Mouse (Mus musculus): ENCODE data around the gene Smim22. TPM values are rescaled to one million over a fixed set of nuclear protein-coding genes. Genes with fewer than 3 reads are reported as not detected.
A peak's percentile ranks its signal among the peaks of the same experiment; 100 is the strongest.

The Smim22 gene
- not detected in 2 replicates for total RNA-seq (2021)
- long read RNA-seq, experiment 1 = 0 reads
- long read RNA-seq, experiment 2 = 0 reads

DNA sequence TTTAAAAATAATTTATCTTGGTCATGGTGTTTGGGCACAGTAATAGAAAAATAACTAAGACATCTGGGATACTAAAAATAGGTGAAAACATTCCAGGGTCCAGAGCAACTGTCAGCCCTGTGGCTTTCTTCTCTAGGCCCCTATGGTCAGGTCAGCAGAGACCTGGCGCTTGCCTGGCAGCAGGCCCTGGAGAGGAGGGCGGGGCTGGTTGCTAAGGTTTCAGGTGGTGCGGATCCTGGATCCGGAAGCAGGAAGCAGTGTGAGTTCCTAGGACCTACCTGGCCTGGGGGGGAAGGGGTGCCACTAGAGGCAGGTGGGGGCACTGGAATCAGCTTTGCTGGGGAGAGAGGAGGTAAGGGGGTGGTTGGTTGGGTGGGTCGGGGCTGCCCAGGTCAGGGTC, at the start of gene Smim22:
TSS of gene Smim22 (plus strand) at position 222 of the 400 bp plus-strand sequence.
- no peak for DNase-seq

DNA sequence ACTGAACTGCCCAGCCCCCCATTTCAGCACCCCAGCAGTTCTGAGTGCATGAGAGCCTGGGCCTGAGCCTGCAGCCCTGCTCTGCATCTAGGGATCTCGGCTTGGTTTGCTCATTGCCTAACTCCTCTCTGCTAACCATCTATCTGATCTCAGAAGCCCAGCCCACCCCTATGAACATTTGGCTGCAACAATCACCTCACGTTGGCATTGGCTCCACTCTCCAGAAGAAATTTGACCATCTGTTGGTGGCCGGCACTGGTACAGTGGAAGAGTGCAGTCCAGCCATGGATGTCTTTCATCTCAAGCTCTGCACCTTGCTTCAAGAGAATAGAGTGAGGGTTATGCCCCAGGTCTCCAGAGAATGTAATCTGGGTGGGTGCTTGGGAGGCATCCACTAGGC, 49.6 kb upstream of the Smim22 start:
- DNase-seq = no peak

DNA sequence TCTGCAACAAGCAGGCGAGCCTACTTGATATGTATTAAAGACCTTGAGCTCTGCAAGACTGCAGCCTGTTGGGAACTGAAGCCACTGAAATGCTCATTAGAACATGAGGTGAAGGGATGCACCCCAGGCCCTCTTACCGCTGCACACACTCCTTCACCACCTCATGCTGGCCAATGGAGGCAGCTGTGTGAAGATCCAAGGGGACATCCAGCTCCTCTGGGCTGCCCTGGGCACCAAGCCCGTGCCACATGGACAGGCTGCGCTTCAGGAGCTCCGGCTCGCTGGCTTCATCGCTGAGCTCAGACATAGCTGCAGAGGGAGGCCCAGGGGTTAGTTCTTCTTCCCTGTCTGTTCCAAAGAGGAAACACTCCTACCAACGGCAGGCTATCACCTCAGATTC, 46.8 kb upstream of the Smim22 start:
- DNase-seq = no peak

DNA sequence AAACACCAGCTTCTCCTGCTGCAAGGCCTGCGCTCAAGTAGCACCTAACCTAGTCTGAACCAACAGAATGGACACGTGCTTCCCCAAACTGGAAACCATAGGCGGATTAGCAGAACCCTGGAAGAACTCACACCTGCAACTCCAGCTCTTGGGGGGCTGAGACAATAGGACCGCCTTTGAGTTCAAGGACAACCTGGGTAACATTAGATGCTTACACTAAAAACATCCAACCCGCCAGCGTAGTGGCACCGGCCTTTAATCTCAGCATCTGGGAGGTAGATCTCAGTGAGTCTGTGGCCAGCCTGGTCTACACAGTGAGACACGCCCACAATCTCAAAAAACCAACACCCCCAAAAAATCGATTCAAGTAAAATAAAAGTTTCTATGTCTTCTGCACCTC, 43.7 kb upstream of the Smim22 start:
- DNase-seq = no peak

DNA sequence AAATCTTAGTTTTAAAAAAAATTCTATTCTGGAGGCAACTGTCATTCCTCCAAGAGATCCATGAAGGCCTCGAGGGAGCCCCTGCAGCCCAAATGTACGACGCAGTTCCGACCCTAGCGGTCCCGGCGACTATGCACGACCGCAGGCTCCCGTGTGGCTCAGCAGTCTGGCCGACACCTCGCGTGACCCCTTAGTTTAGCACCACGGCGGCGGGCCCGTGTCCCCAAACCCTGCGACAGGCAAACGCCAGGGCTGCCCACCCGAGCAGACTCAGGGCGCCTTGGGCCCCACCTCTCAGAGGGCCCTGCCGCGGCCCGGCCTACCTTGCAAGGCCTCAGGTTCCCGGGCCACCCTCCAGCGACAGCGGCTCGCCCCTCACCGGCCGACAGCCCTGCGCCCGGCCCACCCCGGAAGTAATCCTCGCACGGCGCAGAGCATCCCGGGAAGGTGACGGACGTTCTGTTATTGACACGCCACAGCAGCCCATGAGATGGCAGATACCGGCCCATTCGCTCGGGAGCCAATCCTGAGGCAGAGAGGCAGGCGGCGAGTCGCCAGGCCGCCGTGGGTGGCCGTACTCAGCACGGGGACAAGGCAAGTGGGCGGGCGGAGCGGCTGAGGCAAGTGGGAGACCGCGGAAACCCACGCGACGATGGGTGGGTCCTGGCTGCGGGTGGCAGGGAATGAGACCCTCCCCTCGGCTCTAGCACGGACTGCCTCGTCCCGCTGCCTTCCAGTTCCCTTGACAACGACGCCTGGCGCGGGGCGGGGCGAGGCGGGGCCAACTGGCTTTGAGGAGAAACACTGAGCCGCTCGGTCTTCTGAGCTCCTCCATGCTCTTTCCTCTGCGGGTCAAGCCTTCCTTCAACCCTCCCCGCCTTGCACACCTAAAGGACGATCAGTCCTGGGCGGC, 43.0 kb upstream of the Smim22 start, which contains the start of gene Anks3:
TSS of gene Anks3 (minus strand) at position 409 of the 913 bp plus-strand sequence.
- DNase-seq = peak; percentile 98

DNA sequence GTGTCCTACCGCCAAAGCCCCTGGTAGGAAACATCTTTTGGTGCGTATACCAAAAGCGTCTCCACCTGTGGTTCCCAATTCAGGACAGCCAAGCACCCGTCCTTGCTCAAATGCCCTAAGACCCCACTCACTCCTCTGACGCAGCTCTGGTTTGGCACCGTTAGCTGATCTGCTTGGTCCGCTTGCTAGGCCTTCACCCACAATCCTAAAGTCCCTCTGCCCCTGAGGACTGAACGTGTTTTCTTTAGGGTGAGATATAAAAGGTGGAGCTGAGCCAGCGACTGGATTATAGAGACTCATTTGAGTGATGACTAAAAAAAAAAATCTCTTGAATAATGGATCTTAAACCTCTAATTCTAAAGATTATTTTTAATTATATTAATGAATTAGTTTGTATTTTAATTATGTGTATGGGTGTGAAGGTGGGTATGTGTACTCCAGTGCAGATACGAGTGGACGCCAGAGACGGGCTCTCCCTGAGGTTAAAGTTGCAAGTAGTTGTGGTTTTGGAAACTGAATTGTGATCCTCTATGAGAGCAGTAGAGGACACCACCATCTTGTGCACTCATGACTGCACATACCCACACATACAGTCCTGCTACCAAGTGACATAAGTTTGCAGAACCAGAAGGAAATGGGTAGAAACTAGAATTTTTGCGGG, 42.2 kb upstream of the Smim22 start:
- no peak for DNase-seq

DNA sequence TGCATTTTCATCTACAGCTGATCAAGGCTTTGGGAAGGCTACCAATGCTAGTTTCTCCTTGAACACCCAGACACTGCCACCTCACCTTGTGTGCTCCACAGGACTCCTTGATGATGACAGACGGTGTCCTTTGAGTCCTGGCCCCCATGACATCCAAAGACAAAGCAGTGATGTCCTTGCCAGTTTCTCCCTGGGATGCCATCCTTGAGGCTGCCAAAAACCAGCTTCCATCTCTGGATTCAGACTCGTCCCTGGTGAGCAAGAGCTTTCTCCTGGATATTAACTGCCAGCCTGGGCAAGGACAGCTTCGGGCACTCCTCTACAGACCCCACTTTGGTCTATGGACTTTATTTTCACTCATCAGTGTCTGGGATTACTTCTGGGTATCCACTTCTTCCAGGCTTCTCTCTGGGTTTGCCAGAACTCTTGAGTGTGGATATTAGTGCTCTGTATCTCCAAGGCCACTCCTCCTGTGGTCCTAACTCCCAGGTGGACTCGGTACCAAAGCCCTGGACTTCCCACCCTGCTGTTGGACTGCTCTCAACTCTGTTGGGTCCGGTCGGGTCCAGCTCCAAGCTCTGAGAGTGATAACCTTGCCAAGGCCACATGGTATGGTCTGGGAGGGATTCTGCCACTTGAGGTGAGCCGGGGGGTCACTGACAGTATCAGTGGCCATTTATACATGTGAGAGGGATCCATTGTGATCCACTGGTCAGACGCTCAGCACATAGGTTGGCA, 41.5 kb upstream of the Smim22 start:
- no peak for DNase-seq

DNA sequence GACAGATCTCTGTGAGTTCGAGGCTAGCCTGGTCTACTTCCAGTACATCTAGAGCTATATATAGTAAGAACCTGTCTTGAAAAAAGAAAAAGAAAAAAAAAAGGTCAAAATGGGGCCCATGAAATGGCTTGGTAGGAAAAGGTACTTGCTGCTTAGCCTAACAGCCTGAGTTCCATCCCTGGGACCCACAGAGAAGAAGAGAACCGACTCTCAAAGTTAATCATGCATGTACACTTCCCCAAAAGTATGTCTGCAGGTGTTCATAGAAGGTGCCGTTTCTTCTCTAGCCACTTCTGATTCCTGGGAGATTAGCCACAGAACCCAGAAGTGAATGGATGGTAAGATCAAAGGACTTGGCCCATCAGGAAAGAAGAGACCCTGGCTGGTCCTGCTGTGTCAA, 38.7 kb upstream of the Smim22 start:
- no peak for DNase-seq

DNA sequence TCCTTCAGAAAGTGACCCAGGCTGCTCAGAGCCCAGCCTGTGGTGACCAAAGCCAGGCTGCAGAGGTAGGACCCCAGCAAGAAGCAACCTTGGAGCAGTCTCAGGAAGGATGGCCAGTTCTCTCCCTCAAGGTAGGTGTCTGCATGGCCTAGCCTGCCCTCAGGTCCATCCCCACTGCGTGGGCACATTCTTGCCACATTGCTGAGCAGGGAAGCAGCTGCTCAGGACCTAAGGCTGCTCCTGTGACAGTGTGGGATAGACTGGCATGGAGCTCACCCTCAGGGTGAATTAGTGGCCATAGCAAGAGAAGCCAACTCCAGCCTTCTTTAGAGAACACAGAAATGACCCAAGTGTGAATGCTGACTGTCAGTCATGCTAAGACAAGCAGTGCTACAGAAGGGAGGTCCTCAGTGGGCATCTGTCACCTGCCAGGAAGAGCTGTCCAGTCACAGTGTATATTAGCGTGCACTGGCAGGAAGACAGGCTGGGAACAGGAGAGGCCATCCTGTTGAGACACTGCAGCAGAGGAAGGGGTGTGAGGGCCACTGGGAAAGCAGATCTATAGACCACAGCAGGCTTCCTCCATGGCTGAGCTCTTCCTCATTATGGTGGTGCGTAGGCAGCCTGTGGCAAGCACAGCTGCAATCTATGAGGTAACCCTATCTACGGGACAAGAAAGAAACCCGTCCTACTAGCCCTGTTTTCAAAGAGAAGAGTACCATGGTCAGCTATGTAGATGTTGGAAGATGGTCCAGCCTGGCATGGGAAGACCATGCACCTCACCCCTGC, 37.8 kb upstream of the Smim22 start:
- no peak for DNase-seq

DNA sequence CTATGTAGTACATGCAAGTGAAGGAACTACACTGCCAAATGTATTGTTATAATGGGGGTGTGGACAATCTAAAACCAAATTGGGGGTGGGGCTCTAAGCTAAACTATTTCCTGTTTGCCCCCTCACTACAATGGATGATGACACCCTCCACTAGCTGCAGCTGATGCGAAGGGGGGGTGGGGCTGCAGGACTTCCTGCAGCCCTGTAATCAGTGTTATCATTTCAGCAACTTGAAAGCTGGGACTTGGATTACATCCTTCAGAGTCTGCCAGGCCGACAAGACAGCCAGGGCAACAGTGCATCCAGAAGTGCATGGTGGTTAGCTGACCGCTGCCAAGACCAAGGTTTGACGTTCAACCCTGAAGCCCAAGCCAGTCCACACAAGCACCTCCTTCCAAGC, 35.5 kb upstream of the Smim22 start:
- no peak for DNase-seq

DNA sequence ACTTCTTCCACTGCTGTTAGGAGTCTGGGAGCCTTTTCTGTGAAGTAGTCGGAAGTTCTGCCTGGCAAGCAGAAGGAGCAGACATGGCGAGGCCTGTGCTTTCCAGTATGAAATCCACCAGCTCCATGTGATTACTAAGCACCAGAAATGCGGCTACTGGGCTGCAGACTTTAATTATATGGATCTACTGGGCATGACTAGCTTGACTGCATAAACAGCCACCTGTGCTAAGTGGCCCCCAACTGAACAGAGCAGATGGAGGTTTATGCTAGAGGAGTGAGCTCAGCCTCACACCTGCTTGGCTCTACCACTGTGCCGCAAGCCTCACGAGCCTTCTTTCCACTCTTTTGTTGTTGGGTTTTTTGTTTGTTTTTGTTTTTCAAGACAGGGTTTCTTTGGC, 32.6 kb upstream of the Smim22 start:
- no peak for DNase-seq

DNA sequence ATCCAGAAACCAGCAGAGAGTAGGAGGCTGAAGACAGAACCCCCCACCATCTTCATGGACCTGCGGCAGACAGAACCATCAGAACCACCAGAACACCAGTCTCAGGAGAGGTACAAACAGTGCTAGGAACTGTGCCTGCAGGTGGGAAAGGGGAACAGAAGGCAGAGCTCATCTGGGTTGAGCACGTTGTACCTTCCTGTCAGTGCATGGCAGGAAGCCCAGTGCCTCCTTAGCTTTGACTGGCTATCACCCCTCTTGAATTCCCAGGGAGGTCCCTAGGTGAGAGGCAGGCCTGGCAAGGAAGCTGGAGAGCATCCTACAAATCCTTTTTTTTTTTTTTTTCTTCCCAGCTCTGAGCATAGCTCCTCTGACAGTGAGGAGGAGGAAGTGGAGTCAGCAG, 30.9 kb upstream of the Smim22 start:
- no peak for DNase-seq

DNA sequence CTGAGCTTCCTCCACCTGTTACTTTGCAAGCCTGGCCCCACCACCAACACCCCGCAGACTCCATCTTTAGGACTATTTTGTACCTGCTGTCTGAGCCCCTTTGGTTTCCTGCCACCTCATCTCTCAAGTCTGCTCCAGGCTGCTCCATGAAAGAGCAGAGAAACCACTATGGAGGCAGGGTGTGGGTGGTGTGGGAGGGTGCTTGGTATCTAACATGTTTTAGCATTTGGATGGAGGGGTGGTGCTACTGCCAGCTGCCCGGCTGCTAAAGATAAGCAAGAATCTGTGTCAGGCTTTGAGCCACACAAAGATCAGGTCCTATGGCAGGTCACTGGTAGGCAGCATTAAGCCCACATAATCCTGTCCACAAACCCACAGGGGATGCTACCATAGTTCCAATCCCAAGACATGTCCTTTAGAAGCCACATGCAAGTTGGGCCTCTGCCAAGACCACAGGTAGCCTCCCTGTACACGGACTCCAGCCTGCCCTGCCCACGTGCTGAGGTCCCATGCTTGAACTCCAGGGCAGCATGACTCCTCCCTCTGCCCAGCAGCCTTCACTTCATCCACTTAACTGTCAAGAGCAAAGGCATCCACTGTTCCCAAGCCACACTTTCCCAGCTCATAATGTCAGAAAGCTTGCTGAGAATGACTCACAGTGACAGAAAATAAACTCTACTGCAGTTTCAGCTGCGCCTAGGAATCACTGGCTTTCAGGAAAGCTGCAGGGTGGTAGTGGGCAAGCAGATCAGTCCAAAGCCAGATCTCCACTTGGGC, 28.6 kb upstream of the Smim22 start:
- DNase-seq = no peak

DNA sequence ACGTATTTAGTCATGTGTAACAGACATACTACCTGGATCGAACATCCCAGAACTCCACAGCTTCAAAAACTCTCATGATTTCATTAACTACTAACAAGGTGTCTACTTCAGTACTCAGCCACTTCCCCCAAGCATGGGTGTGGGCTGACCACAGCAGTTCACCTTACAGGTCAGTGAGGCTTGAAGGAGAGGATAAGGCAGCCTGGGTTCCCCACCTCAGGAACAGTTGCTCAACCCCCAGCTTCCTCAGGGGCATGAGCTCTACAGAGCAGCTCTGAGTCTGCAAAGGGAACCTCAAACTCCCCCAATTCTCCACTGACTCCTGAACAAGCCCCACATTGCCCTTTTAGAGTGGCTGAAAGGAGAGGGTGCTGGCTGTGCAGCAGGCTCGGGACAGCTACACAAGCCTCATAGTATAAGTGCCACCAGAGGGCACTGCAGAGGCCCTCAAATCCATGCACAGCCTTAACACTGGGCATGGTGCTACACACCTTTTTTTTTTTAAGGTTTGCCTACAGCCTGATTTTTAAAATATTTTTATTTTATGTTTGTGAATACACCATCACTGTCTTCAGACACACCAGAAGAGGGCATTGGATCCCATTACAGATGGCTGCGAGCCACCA, 27.2 kb upstream of the Smim22 start:
- DNase-seq = peak; percentile 46

DNA sequence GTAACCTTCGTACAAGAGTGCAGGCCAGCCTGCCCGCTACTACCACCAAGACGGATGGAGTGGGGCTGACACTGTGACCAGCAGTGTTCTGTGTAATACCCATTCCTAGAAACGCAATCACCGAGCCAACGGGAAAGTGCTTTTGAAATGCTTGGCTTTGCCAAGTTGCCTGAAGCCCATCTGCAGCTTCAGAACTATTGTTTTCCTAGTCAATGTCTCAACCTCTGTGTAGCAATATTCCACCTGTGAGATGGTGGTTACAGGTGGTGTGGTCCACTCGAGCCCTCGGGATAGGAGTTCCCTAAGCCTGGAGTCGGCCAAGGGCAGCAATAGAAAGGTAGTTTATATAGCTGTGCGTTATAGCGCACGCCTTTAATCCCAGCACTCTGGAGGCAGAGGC, 22.4 kb upstream of the Smim22 start:
- no peak for DNase-seq

DNA sequence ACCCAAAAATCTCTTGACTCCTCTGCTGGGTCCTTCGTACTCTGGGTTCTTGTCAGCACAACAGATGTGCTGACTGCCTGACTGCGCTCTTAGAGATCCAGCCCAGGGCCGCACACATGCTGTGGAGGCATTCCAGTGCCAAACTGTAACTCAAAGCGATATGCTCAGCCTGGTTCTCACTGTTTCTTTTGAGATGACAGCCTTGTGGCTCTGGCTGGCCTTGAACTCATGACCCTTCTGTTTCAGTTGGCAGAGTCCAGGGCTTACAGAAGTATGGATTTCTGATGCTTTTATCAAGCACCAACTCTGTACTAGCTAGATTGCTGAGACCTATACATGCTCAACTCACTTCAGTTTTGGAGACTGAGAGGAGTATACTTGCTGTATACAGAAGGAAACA, 13.8 kb upstream of the Smim22 start:
- peak; percentile 62 for DNase-seq

DNA sequence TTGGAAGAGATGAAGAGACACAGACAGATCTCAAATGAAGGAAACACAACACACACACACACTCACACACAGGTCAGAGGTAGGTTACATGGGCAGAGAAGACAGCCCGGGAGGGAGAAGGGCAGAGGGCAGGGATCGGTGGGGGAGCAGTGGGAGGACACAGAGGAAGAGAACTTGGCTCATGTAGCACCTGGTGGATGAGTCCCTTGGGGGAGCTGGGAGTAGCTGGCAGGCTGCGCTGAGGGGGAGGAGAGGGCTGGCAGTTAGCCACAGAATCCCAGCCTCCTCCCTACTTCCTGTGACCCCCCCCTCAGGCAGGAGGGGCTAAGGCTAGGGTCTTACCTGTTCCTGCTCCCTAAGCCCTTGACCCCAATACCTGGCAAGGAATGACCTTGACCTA, 9.5 kb upstream of the Smim22 start, which contains the start of gene Sept12:
TSS of gene Sept12 (minus strand) at position 300 of the 400 bp plus-strand sequence.
- peak; percentile 58 for DNase-seq

DNA sequence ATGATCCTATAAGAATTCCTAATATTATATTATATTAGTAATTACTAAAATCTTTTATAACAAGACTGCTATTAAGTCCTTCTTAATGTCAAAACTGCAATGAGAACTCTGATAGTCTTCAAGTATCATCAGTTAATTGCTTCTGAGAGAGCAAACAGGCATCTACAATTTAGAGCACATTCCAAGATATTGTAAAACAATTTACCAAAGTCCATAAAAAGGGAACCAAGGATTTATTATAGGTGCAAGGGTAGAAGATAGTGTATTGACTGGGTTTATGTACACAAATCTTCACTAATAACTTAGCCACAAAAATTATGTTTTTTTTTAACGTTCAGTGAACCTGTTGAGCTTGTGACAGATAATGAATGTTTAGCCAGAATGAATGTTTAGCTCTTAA, 8.1 kb upstream of the Smim22 start:
- DNase-seq = no peak

DNA sequence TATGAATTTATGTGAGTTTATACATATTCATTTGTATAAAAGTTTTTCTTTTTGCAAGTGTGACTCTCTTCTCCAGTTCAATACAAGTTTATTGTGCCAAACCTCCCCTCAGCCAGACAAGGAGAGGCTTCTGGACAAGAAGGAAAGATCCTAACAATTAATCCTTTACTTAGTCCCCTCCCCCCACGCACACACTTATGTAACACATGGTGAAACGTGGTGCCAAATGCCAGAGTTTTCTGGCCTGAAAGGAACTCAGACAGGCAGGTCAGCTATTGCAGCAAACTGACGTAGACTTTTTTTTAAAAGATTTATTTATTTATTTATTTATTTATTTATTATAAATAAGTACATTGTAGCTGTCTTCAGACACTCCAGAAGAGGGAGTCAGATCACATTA, 6.5 kb upstream of the Smim22 start:
- peak; percentile 45 for DNase-seq

DNA sequence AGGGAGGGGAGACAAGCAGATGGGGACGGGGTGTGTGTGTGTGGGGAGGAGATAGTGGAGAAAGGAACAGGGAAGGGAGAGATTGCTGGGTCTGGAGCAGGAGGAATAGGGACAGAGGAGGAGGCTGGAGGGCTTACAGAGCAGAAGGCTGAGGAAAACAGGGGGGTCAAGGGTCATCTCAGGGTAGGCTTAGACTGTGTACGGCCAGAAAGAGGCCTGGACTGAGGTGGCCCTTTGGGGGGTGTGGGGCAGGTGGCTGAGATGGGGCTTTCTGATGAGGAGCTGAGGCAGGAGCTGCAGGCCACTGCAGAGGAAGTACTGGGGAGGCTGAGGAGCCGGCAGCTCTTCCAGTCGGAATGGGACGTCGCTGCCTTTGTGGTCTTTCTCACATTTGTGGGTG, 404 bp downstream of the Smim22 start:
- DNase-seq = no peak

DNA sequence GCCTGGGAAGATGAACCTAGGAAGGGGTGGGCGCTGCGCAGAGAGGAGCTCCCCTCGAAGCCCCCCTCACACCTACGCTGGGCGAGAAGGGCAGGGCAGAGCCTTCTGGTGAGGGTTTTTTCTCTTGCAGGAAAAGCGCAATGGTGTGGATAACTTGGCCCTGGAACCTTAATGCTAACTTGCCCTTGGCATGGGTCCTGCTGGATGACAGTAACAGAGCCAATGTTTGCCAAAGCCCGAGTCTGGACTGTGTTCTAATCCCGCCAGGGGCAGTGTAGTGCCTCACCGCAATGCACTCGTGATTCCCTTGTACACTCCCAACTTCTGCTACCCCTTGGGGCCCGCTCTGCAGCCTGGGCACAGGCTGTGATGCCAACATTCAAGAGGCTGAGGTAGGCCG, 988 bp downstream of the Smim22 start:
- DNase-seq = no peak
